Mouse (Mus musculus): ENCODE measurements around the gene Wdr66.

GRCm38 (mm10) chr5:123245518-123245917, 6.4 kb upstream of the Wdr66 start:
- no peak for TF ChIP-seq POLR2A (IDR thresholded peaks at IDR 0.05; ENCODE audit: control insufficient read depth, low read depth, low read length)
- TF ChIP-seq CTCF (IDR thresholded peaks at IDR 0.05; ENCODE audit: control insufficient read depth, insufficient read depth, insufficient replicate concordance, low read depth, low read length): peak; percentile 54; the same call in 1 of the 2 replicates

Data from testis, adult 2 months (tissue).